Mouse (Mus musculus) cerebellum, adult 2 months (tissue): ENCODE results near the gene Tango6. TPM values are rescaled to one million over a fixed set of nuclear protein-coding genes. Genes with fewer than 3 reads are reported as not detected.

Experiments used
- DNase-seq, 2 experiments: peaks; one replicate each; pipeline ENCODE4 v3.0.0; 2021
- H3K27ac ChIP-seq: fragments of 200-500 bp; 2 replicates; pipeline ENCODE4 v1.5.1; 2012; ENCODE audit warnings: low read length, control low read depth, inconsistent platforms; ENCODE audit not compliant: insufficient read depth
- H3K27me3 ChIP-seq: fragments of 200-500 bp; 2 replicates; pipeline ENCODE4 v1.6.1; 2012; ENCODE audit warnings: inconsistent platforms, mild to moderate bottlenecking, low read length, moderate library complexity; ENCODE audit not compliant: control insufficient read depth, insufficient read depth
- H3K4me1 ChIP-seq: fragments of 200-500 bp; 2 replicates; pipeline ENCODE4 v1.6.1; 2011; ENCODE audit warnings: low read length; ENCODE audit not compliant: control insufficient read depth, insufficient read depth
- H3K4me3 ChIP-seq: fragments of 200-500 bp; replicated peaks from 2 replicates; pipeline ENCODE3; 2011; ENCODE audit warnings: mild to moderate bottlenecking, low read depth, low read length, control low read depth; ENCODE audit not compliant: insufficient read depth
- CTCF ChIP-seq: fragments of 200-500 bp; IDR thresholded peaks from 2 replicates; pipeline ENCODE4 v1.5.1; 2011; ENCODE audit warnings: low read depth, mild to moderate bottlenecking, control low read depth, low read length, moderate library complexity, borderline replicate concordance; ENCODE audit not compliant: insufficient read depth
- POLR2A ChIP-seq: fragments of 200-500 bp; IDR thresholded peaks from 2 replicates; pipeline ENCODE4 v1.6.1; 2011; ENCODE audit warnings: low read length, control low read depth, borderline replicate concordance; ENCODE audit not compliant: insufficient read depth
- WGBS: fragments of 180-500 bp; shearing (Covaris S2); methylation state at CpG from one replicate; pipeline ENCODE4 v1.1.7; 2018; 5-methylcytosine and 5-hydroxymethylcytosine counted together
- polyA plus RNA-seq: library from polyadenylated mRNA; depleted of rRNA; stranded (reverse); fragments of >200 nt; gene quantifications from 2 replicates; pipeline ENCODE4 v1.2.3, GENCODE M21; 2012

Tango6 gene
- polyA plus RNA-seq, 1 experiment: 5.3 TPM

DNA sequence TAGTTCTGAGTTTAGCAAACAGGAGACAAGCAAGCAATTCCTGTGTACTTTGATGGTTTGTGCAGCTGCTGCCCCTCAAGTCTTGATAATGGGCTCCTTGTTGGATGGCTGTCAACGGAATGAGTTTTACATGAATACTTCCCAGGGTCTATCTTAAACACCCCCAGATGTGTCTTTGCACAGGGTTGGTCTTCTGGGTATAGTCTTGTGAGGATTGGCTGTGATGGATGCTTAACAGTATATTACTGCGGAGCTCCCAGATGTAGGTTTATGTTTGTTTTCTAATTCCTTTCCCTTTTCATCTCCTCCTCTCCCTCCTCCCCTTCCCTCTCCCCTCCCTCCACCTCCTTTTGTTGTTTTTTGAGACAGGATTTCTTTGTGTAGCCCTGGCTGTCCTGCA is 10.1 kb upstream of the Tango6 start:
- H3K27me3 ChIP-seq: no peaks in the 10 kb centered on the region
- TF ChIP-seq POLR2A (no peak), CTCF (no peak)
- WGBS: 77% methylated on average over 2 of the region's 2 CpGs
- DNase-seq: no peak
- no peaks in the 10 kb centered on the region for H3K4me1 ChIP-seq
- no peak overlapping the region for H3K27ac ChIP-seq
- no peak overlapping the region for H3K4me3 ChIP-seq

DNA sequence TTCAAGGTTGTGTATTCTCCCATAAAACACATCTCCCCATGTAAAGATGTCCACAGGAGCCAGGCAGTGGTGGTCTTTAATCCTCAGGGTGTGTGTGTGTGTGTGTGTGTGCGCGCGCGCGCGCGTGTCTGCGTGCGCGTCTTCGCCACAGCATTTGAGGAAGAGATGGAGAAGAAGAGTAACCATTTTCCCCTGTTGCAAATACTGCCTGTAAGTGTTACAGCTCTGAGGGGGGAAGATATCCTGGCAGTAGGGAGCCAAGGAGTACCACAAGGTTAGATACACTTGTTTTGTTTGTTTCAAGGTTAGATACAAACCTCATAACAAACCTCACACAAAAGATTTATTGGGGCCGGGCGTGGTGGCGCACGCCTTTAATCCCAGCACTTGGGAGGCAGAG is 8.6 kb upstream of the Tango6 start:
- no peaks in the 10 kb centered on the region for H3K27me3 ChIP-seq
- no peak for TF ChIP-seq CTCF
- TF ChIP-seq POLR2A: no peak
- H3K4me3 ChIP-seq: no peak overlapping the region
- DNase-seq: no peak
- no peaks in the 10 kb centered on the region for H3K4me1 ChIP-seq
- no peak overlapping the region for H3K27ac ChIP-seq
- WGBS: 99% methylated on average over 15 of the region's 15 CpGs

DNA sequence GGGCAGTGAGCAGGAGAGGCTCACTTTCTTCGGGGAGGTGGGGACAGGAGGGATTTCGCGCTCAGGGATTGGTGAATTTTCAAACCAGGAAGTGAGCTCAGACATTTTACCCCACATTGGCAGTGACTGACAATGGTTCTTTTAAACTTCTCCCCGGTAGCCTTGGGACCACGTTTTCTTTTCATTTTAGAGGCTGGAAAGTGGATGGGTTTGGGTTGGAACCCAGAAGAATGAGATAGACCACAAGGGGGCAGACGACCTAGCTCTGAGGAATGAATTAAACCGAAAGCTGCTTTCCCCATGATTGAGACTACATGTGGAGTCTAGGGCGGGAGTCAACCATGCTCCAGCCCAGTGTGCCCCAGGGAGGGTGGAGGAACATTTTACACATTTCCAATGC is 8.0 kb upstream of the Tango6 start:
- Histone ChIP-seq H3K4me1 (no peaks in the 10 kb centered on the region), H3K27ac (no peak overlapping the region), H3K27me3 (no peaks in the 10 kb centered on the region), H3K4me3 (no peak overlapping the region)
- WGBS: 76% methylated on average over 8 of the region's 8 CpGs
- DNase-seq: no peak
- no peak for TF ChIP-seq CTCF
- no peak for TF ChIP-seq POLR2A

DNA sequence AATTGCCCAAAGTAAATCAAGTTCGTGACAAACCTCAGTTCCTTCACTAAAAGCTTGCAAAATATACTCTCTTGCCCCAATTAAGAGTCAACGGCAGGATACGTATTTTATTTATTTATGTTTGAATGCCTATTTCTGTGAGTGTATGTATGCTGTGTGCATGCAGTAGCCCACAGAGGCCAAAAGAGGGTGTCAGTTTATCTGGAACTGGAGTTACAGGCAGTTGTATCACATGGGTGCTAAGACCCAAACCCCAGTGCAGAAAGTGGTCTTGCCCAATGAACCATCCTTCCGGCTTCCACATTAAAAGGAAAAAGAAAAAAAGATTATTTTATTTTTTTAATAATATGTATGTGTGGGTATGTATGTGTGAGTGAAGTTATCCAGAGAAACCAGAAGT is 1.5 kb downstream of the Tango6 start:
- no peak for DNase-seq
- TF ChIP-seq CTCF (no peak), POLR2A (no peak)
- 98% methylated on average over 4 of the region's 4 CpGs for WGBS
- Histone ChIP-seq H3K27me3 (no peaks in the 10 kb centered on the region), H3K4me3 (no peak overlapping the region), H3K27ac (no peak overlapping the region), H3K4me1 (no peaks in the 10 kb centered on the region)

- Histone ChIP-seq H3K27ac (no peak overlapping the region), H3K4me1 (no peaks in the 10 kb centered on the region), H3K27me3 (no peaks in the 10 kb centered on the region), H3K4me3 (no peak overlapping the region)
- peak in 1 of 2 experiments; percentile 50 for DNase-seq
- WGBS: under 1% methylated on average over 4 of the region's 4 CpGs
- no peak for TF ChIP-seq POLR2A
- TF ChIP-seq CTCF: peak; percentile 59
These were observed 4.6 kb downstream of the Tango6 start for GRCm38 (mm10) chr8:106687479-106687878.

DNA sequence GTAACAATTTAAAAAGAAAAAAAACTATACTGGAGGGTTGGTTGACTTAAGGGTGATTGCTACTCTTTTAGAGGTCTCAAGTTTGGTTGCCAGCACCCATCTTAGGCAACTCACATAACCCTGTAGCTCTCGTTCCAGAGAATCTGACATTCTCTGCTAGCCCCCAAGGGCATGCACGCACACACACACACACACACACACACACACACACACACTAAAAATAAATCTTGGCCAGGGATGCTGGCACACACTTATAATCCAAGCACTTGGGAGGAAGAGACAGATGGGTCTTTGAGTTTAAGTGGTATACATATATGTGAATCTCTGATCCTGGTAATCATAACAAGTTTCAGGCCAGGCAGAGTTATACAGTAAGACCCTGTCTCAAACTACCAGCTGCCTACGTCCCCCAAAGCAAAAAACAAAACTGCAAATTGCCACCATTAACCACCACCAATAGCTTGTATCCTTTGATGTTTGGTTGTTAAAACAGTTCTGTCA is 14.9 kb downstream of the Tango6 start:
- H3K4me3 ChIP-seq: no peak overlapping the region
- H3K4me1 ChIP-seq: no peaks in the 10 kb centered on the region
- no peak overlapping the region for H3K27ac ChIP-seq
- no peak for DNase-seq
- no peaks in the 10 kb centered on the region for H3K27me3 ChIP-seq
- WGBS: 57% methylated on average over 3 of the region's 3 CpGs
- TF ChIP-seq CTCF: no peak
- no peak for TF ChIP-seq POLR2A

DNA sequence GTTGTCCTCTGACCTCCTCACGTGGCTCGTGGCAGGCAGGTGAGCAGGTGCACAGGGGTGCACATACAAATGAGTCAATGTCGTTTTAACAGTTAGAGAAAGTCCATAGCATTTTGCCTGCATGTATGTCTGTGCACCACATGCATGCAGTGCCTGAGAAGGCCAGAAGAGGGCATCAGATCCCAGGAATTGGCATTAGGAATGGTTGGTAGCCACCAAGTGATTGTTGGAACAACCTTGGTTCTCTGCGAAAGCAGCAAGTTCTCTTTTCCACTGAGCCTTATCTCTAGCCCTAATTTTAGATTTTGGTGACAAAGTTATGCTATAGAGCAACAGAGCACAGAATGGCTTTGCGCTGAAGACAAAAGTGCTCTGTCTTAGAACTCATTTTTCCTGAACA is 16.7 kb downstream of the Tango6 start:
- 62% methylated on average over 5 of the region's 5 CpGs for WGBS
- H3K4me1 ChIP-seq: no peaks in the 10 kb centered on the region
- peak in 1 of 2 experiments; percentile 39 for DNase-seq
- no peak overlapping the region for H3K4me3 ChIP-seq
- no peaks in the 10 kb centered on the region for H3K27me3 ChIP-seq
- H3K27ac ChIP-seq: no peak overlapping the region
- TF ChIP-seq CTCF (peak; percentile 59), POLR2A (no peak)

GRCm38 (mm10) chr8:106700131-106700530 is 17.3 kb downstream of the Tango6 start:
- DNase-seq: no peak
- no peak overlapping the region for H3K27ac ChIP-seq
- H3K4me1 ChIP-seq: no peaks in the 10 kb centered on the region; the same call in 1 of the 2 replicates
- WGBS: 93% methylated on average over 6 of the region's 6 CpGs
- no peak overlapping the region for H3K4me3 ChIP-seq
- H3K27me3 ChIP-seq: no peaks in the 10 kb centered on the region
- no peak for TF ChIP-seq CTCF
- no peak for TF ChIP-seq POLR2A

DNA sequence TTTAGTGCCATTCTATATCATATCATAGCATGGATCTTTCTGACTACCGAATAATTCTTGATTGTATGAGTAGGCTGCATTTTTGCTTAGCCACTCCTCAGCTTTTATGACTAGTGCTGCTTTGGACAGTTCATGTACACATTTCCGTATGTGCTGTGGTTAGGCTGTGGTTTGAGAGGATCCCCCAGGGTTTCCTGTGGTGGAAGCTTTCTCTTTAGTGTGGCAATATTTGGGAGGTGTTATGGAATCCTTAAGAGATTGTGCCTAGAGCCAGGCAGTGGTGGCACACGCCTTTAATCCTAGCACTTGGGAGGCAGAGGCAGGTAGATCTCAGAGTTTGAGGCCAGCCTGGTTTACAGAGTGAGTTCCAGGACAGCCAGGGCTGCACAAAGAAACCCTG is 18.5 kb downstream of the Tango6 start:
- no peak for DNase-seq
- 92% methylated on average over 3 of the region's 3 CpGs for WGBS
- Histone ChIP-seq H3K27me3 (no peaks in the 10 kb centered on the region), H3K4me3 (no peak overlapping the region), H3K4me1 (no peaks in the 10 kb centered on the region; the same call in 1 of the 2 replicates), H3K27ac (no peak overlapping the region)
- no peak for TF ChIP-seq CTCF
- TF ChIP-seq POLR2A: no peak
